8 mouse cellular contexts compared by ENCODE assay signal in the genomic region with DNA sequence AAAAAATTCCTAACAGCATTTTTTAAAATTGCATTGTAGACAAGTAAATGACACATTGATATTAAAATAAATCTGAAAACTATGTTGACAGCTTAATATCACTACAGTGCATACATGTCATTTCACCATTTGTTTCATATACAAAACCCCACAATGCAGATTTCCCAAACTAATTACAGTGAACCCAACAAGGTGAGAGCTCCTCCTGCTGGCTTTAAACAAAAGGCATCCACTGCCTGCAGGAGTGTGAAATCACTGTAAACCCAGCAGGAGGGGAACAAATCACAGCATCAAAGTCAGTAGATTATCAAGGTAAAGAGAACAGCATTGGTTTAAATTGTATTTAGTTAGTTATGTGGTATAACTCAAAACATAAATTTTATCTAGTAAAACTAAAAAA.
DNase-seq lines count a peak whose midpoint lies in the region; ATAC-seq lines count a peak whose summit lies in the region.

No protein-coding gene starts in this region.

- peak; percentile 69; the same call in 1 of the 2 replicates for ATAC-seq in neural tube, embryonic 14.5 days (ENCODE audit: low read depth)
- ATAC-seq in inflammation-experienced regulatory T-cells, adult 6 months, result no peak

- H3K27ac ChIP-seq in forebrain, embryonic 10.5 days, result no peak overlapping the region
- H3K27ac ChIP-seq in neural tube, embryonic 14.5 days (ENCODE audit: low read depth, low read length), result no peak overlapping the region

- H3K36me3 ChIP-seq in forebrain, embryonic 10.5 days (replicated peaks), result no peaks in the 10 kb centered on the region
- H3K36me3 ChIP-seq in neural tube, embryonic 14.5 days (ENCODE audit: control insufficient read depth, insufficient read depth, low read length), result no peaks in the 10 kb centered on the region

- no peak overlapping the region for H3K4me2 ChIP-seq in neural tube, embryonic 14.5 days (ENCODE audit: low read depth, low read length)

- peak; percentile 7 for DNase-seq in adrenal gland, adult 2 months
- DNase-seq in adrenal gland, postnatal 36 days, result no peak
- DNase-seq in left cerebral cortex, adult 18-20 months (ENCODE audit: low spot score in 2 of 2), result peak; percentile 15 to 32
- no peak for DNase-seq in left cerebral cortex, adult 8-10 months (ENCODE audit: low spot score in 2 of 2)
- peak; percentile 15 for DNase-seq in forebrain, embryonic 10.5 days (ENCODE audit: extremely low spot score, low spot score)
- DNase-seq in adrenal gland, postnatal 25 days, result no peak

- no peaks in the 10 kb centered on the region for H3K4me1 ChIP-seq in forebrain, embryonic 10.5 days
- no peaks in the 10 kb centered on the region for H3K4me1 ChIP-seq in neural tube, embryonic 14.5 days (ENCODE audit: control insufficient read depth, insufficient read depth, low read length)

- no peaks in the 10 kb centered on the region for H3K9me3 ChIP-seq in forebrain, embryonic 10.5 days
- H3K9me3 ChIP-seq in neural tube, embryonic 14.5 days (ENCODE audit: control insufficient read depth, low read length), result no peaks in the 10 kb centered on the region

- H3K9ac ChIP-seq in neural tube, embryonic 14.5 days (replicated peaks; ENCODE audit: low read depth, low read length), result no peak overlapping the region

- no peaks in the 10 kb centered on the region for H3K27me3 ChIP-seq in forebrain, embryonic 10.5 days (ENCODE audit: poor library complexity, severe bottlenecking)
- no peaks in the 10 kb centered on the region for H3K27me3 ChIP-seq in neural tube, embryonic 14.5 days (ENCODE audit: control insufficient read depth, insufficient read depth, low read length)

- H3K4me3 ChIP-seq in forebrain, embryonic 10.5 days, result no peak overlapping the region
- no peak overlapping the region for H3K4me3 ChIP-seq in neural tube, embryonic 14.5 days (ENCODE audit: low read depth, low read length)

Comparison
In these comparisons a context has a peak if more than half of its experiments do, and no peak if none do; other contexts are left out.
1. DNase-seq: peak in adrenal gland, adult 2 months (single experiment), left cerebral cortex, adult 18-20 months (2 of 2) and forebrain, embryonic 10.5 days (single experiment); none in adrenal gland, postnatal 36 days (0 of 2), left cerebral cortex, adult 8-10 months (0 of 2) and adrenal gland, postnatal 25 days (single experiment).